Mouse (Mus musculus) cerebral cortex, adult 2 months (tissue): ENCODE measurements around the gene Pacsin1.

Experiments used
- WGBS: fragments of 180-500 bp; shearing (Covaris S2); methylation state at CpG from one replicate; pipeline ENCODE4 v1.1.7; 2018; 5-methylcytosine and 5-hydroxymethylcytosine counted together

Pacsin1 gene

GRCm38 (mm10) chr17:27636132-27637020 is 18.9 kb upstream of the Pacsin1 start, which contains the start of gene Rps10:
TSS of gene Rps10 (minus strand) at chr17:27636669.
- WGBS = 52% methylated on average over 18 of the region's 18 CpGs

GRCm38 (mm10) chr17:27637333-27637732 is 18.0 kb upstream of the Pacsin1 start:
- 58% methylated on average over 9 of the region's 9 CpGs for WGBS

GRCm38 (mm10) chr17:27638921-27639332 is 16.4 kb upstream of the Pacsin1 start:
- 42% methylated on average over 20 of the region's 20 CpGs for WGBS

- 83% methylated on average over 6 of the region's 6 CpGs for WGBS
Measured at GRCm38 (mm10) chr17:27639851-27640250, 15.5 kb upstream of the Pacsin1 start.

- WGBS = 7% methylated on average over 12 of the region's 12 CpGs
Measured at GRCm38 (mm10) chr17:27642491-27643062, 12.7 kb upstream of the Pacsin1 start.

- 25% methylated on average over 6 of the region's 6 CpGs for WGBS
Measured at GRCm38 (mm10) chr17:27643101-27643500, 12.2 kb upstream of the Pacsin1 start.

- WGBS = 83% methylated on average over 9 of the region's 9 CpGs
Measured at GRCm38 (mm10) chr17:27643756-27644155, 11.6 kb upstream of the Pacsin1 start.

- WGBS = 46% methylated on average over 2 of the region's 2 CpGs
Measured at GRCm38 (mm10) chr17:27644572-27644971, 10.7 kb upstream of the Pacsin1 start.

- WGBS = 57% methylated on average over 7 of the region's 7 CpGs
Measured at GRCm38 (mm10) chr17:27645807-27646206, 9.5 kb upstream of the Pacsin1 start.

GRCm38 (mm10) chr17:27650160-27650559 is 5.1 kb upstream of the Pacsin1 start:
- 9% methylated on average over 12 of the region's 12 CpGs for WGBS

- 84% methylated on average over 13 of the region's 13 CpGs for WGBS
Measured at GRCm38 (mm10) chr17:27650586-27650985, 4.7 kb upstream of the Pacsin1 start.

- 75% methylated on average over 23 of the region's 23 CpGs for WGBS
Measured at GRCm38 (mm10) chr17:27652046-27652790, 3.1 kb upstream of the Pacsin1 start.

GRCm38 (mm10) chr17:27653253-27653959 is 1.9 kb upstream of the Pacsin1 start:
- WGBS = 72% methylated on average over 10 of the region's 10 CpGs

- 10% methylated on average over 14 of the region's 14 CpGs for WGBS
Measured at GRCm38 (mm10) chr17:27656011-27656399, 696 bp downstream of the Pacsin1 start.

GRCm38 (mm10) chr17:27656414-27656813 is 1.1 kb downstream of the Pacsin1 start:
- WGBS = 22% methylated on average over 5 of the region's 5 CpGs

- 32% methylated on average over 8 of the region's 8 CpGs for WGBS
Measured at GRCm38 (mm10) chr17:27657123-27657522, 1.8 kb downstream of the Pacsin1 start.

GRCm38 (mm10) chr17:27658767-27659166 is 3.5 kb downstream of the Pacsin1 start:
- 52% methylated on average over 7 of the region's 7 CpGs for WGBS

- WGBS = 79% methylated on average over 6 of the region's 6 CpGs
Measured at GRCm38 (mm10) chr17:27671720-27672119, 16.4 kb downstream of the Pacsin1 start.

- 26% methylated on average over 7 of the region's 7 CpGs for WGBS
Measured at GRCm38 (mm10) chr17:27673945-27674344, 18.6 kb downstream of the Pacsin1 start.

- WGBS = 37% methylated on average over 9 of the region's 9 CpGs
Measured at GRCm38 (mm10) chr17:27675453-27675852, 20.1 kb downstream of the Pacsin1 start.

GRCm38 (mm10) chr17:27676270-27676669 is 21.0 kb downstream of the Pacsin1 start:
- 42% methylated on average over 7 of the region's 7 CpGs for WGBS

GRCm38 (mm10) chr17:27677756-27678155 is 22.4 kb downstream of the Pacsin1 start:
- WGBS = 44% methylated on average over 5 of the region's 5 CpGs
